Mouse (Mus musculus) gastrocnemius, postnatal 36 days (tissue): ENCODE results near the gene Magoh. TPM values are rescaled to one million over a fixed set of nuclear protein-coding genes. Genes with fewer than 3 reads are reported as not detected.

Experiments used
- DNase-seq, 2 experiments: peaks; one replicate each; pipeline ENCODE4 v3.0.0; 2022
- intact Hi-C: fragments of 180-260 bp; cut with DNase I; formaldehyde crosslinking; loops from one replicate; pipeline ENCODE4 v1.15.1; 2025
- long read RNA-seq, 2 experiments: library from polyadenylated mRNA; stranded (forward); transcript quantifications; one replicate each; pipeline ENCODE4 v2.0.0; 2021
- total RNA-seq, 2 experiments: library from RNA; stranded (reverse); gene quantifications; 2 replicates each; pipeline ENCODE4 v1.2.3; 2021

The Magoh gene
- total RNA-seq, result 10 to 100 TPM; 22.6 to 22.8 TPM
- long read RNA-seq, experiment 1, transcript Magoh-201 (5 exons, 692 nt), result major isoform, 15 of 16 reads
- long read RNA-seq, experiment 1, partial matches to known transcripts, result 0 of 16 reads
- long read RNA-seq, experiment 1, other reads (novel, unspliced or antisense), result 1 of 16 reads
- long read RNA-seq, experiment 2, transcript Magoh-201 (5 exons, 692 nt), result major isoform, 20 of 20 reads
- long read RNA-seq, experiment 2, partial matches to known transcripts, result 0 of 20 reads
- long read RNA-seq, experiment 2, other reads (novel, unspliced or antisense), result 0 of 20 reads

DNA sequence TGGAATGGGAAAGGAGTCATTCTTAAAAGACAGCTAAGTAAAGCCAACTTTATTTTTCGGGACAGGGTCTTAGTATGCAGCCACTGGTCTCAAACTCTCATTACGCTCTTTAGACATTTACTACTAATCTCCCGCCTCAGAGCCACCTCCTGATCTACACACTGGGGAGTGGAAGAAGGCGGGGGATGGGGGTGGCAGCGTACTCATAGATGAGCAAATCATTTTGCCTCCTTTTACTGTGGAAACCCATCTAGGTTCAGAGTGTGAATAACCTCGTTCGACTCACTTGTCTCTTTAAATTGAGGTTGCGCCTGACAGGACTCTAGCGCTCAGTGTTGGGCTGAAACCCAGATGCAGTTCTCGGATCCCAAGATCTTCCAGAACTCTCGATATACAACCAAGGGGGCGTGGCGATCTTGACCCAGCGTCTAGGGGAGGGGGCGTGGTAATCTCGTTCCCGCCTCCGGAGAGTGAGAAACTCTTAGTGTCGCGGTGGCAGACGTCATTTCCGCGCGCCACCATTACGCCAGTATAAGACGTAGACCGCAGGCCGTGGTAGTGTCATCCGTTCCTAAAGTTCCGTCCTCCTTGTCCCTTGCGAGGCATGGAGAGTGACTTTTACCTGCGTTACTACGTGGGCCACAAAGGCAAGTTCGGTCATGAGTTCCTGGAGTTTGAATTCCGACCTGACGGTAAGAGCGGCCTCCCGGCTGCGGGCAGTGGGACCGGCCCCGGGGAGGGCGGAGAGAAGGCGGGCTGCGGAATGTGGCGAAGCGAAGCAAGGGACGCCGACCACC is at the start of gene Magoh:
Magoh (plus strand) TSS at position 502 of the 797 bp plus-strand sequence.
- intact Hi-C loops, result no loop called here
- peak; percentile 93 to 95 for DNase-seq

DNA sequence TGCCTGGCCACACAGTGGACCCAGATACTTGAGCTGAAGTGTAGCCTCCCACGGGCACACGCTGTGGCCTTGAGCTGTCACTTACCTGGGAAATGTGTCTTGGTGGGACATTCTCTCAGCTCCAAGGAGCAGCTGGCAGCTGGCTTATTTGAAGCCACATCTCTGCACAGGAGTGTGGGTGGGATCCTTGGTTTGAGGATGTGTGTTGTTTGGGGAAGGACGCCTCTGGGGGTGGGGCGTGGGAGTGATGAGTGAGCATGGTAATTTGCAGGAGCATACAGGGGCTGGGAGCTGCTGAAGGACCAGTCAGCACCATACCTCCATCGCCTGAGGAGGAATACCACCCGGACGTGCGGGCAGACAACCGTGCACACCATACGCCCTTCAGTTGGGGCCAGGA is 49.4 kb upstream of the Magoh start:
- intact Hi-C loops, result no loop called here

DNA sequence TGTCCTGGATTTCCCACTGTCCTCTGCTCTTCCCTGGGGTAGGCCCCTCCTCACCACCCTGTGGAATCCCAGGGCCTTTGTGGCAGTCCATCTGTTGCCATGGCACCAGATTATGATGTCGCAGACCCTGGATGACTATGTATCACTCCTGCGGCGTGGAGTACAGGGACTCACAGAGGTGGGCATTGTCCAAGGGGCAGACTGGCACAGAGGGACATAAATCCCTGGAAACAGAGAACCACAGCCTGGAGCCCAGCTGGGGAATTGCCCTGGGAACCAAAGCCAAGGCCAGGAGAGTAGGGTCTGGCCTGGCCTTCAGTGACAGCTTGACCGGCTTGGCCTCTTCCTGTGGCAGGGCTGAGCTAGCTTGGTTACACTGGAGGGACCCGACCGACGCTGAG is 48.7 kb upstream of the Magoh start:
- DNase-seq, result no peak
- intact Hi-C loops, result no loop called here

More for the DNA sequence above, 49.4 kb upstream of the Magoh start:
- DNase-seq, result no peak

DNA sequence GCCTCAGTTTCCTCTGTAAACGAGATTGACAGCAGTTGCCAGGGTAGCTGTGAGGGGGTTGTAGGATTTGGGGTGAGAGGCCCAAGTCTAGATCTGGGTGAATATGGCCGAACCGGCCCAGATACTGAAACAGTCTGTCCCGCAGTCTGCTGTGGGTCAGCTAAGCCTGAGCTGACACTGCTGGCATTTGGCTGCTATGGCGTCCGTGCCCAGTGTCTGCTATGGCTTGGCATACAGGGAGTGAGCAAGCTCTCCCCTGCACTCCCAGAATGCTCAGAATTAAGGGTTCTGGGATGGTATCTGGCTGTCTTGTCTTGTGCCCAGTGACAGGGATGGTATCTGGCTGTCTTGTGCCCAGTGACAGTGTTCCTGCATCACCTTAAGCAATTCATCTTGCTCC is 47.9 kb upstream of the Magoh start:
- intact Hi-C loops, result no loop called here
- no peak for DNase-seq

DNA sequence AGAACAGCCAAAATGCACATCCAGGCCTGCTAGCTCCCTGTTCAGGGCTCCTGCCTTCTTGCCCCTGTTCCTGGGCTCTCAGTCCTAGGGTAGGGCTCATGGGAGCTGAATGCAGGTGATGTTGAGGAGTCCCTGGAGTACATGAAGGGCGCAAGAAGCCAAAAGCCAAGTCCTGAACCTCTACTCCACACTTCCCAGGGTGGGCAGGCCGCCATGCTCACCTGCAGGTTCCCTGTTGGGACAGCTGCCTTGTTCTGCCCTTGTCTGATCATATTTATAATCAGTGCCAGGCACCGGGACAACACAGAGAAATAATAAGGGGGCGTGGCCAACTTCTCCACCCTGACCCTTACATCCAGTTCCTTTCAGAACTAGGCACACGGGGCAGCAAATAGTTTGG is 46.0 kb upstream of the Magoh start:
- intact Hi-C loops, result no loop called here
- no peak for DNase-seq

DNA sequence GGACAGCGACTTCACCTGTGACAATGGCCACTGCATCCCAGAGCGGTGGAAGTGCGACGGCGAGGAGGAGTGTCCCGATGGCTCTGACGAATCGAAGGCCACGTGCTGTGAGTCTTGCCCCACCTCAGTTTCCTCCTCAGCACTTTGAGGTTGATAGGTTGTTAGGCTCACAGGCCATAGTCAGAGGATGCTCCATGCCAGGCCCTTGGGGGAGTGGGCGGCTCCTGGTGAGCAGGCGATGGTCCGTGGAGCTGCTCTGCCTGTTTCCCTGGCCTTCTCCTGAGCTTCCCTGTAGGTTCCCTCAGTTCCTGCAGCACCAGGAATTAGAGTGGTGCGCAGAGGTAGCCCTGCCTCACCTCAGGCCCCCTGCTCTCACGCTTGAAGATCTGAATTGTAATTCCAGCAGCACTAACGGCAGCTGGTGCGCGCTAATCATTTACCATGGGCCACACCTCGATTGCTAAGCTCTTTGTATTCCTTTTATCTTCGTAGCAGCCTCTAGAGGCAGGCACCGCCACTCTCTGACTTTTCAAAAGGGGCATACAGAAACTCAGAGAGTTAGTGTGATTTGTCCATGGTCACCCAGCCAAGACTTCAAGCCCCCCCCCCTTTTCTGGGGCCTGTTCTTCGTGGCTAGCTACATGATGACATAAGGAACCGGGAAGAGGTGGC is 44.8 kb upstream of the Magoh start:
- no peak for DNase-seq
- intact Hi-C loops, result no loop called here

DNA sequence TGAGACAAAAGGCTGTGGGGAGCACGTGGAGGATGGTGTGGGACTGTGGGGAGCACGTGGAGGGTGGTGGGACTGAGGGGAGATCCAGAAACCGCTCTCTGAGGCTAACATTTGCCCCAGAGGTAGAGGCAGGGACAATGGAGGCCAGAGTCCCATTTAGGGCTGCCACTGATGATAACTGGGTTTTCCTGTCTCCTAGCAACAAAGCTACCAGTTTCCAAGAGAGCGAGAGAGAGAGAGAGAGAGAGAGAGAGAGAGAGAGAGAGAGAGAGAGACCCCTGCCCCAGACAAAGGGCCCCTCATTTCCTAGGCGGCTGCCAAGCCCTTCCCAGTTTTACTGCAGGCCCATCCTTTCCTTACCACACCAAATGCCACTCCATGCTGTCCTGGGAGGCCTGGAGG is 44.0 kb upstream of the Magoh start:
- intact Hi-C loops, result no loop called here
- no peak for DNase-seq

DNA sequence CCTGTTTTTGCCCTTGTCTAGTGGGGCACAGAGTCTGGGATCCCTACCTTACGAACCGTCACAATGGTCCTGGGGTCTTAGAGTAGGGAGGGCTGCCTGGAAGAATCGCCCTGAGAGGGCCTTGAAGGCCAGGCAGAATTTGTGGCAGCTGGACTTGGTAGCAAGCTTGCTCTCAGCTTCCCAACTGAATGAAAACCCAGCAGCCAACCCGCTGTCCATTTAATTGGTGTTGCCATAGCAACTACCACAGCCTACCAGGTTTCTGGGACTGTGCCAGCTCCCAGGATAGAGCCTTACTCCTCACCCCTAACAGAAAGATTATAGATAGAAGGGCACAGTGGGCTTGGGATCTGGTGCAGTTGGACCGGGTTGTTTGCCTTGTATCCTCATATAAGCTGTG is 42.8 kb upstream of the Magoh start:
- DNase-seq, result no peak
- intact Hi-C loops, result no loop called here

DNA sequence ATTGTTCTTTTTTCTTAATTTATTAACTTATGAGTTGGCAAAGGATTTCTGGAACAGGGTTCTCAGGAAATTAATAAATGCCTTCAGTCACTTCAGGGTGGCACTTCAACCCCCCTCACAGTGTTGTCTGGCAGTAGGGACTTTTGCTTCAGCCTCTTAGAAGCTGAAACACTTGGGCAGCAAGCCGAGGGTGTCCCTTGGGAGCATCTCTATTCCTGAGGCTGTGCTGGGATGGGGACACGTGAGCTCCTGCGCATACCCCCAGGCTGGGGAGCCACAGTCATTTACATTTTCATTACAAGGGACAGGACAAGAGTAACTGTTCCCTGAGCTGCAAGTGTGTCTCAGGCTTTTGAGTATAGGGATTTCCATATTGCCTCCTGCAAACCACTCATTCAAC is 41.6 kb upstream of the Magoh start:
- intact Hi-C loops, result no loop called here
- DNase-seq, result no peak

DNA sequence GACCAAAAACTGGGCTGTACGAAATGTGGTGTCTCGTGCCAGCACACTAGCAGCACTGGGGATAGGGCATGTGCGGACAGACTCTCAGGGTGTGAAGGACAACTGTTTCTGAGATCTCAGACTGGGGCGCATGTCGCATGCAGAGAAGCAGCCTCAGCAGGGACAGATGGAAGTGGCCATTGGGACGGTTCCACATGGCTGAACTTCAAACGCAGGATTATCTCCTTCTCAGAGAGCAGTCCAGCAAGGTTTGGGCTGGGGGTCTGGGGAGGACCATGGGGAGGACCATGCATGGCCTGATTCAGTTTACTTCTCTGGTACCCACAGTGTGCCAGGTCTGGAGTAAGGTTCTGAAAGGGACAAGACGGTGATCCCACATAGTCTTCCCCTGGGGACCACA is 35.9 kb upstream of the Magoh start:
- no peak for DNase-seq
- intact Hi-C loops, result no loop called here

DNA sequence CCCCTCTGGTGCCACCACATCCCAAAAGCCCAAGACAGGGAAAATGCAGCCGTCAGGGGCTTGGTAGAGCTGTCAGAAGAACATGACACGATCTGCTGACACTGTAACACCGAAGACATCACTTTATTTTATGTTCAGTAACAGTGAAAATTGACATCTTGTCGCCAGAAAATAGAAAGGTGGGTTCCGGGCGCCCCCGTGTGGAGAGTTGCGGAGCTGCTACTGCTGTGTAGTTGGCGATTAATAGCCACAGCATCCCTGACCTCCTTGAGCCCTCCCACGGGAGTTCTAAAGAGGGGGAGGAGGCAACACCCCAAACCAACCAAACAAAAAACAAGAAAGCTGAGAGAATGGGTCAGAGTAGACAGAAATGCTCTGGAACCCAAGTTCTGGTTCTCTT is 34.6 kb upstream of the Magoh start:
- DNase-seq, result peak; percentile 66 to 67

DNA sequence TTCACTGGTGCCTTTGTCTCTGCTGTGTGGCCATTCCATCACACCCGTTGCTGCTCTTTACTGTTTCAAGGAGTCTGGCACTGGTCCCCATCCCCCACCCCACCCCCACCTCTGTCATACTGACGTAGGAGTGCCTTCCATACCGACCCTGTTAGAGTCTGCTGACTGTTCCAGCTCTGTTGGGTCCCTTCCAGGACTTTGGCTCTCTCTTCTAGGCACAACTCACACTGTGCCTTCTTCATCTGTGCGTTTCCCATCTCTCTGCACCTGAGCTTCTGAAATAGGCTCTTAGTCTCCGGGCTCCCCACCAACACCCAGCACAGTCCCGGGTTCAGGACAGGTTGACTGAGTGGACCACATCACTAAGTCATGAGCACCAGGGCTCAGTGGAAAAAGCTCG is 32.8 kb upstream of the Magoh start:
- intact Hi-C loops, result no loop called here
- no peak for DNase-seq

More for the DNA sequence above, 34.6 kb upstream of the Magoh start:
- intact Hi-C loops, result loop anchor here (1.0 kb wide), 1 partner anchor 107 kb away; no protein-coding TSS in a partner anchor

DNA sequence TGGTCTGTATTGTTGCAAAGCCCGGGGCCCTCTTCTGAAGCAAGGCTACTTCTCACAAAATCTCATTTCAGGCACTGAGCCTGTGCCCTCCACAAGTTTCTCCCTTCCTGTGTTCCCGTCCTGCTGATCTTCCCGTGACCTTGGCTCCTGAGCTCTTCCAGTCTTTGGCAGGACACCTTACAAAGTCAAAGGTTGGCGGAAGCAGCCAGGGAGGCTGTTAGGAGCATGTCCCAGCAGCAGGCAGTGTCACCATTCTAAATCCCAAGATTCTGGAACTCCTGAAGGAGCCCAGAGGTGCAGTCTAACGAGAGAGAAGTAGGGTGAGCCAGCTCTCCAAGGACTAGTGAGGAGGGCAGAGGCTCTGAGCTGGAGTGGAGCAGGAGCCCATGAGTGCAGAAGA is 31.0 kb upstream of the Magoh start:
- DNase-seq, result no peak
- intact Hi-C loops, result no loop called here

DNA sequence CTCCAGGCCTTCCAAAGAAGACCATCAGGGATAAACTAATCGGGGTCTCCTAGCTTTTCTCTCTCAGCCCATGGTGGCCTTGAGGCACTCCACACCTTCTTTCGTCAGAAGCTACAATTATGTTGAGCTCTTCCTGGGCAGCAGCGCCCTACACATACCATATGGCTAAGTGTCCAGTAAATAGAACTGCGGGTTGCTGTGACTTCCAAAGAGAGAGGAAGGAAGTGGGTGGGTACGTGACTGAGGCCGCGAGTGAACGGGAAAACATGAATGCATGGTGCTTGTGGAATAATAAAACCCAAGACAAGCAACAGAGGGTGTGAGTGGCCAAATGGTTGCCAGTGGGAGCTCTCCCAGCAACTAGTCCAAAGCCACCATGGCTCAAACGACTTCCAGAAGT is 29.9 kb upstream of the Magoh start:
- DNase-seq, result no peak
- intact Hi-C loops, result no loop called here

DNA sequence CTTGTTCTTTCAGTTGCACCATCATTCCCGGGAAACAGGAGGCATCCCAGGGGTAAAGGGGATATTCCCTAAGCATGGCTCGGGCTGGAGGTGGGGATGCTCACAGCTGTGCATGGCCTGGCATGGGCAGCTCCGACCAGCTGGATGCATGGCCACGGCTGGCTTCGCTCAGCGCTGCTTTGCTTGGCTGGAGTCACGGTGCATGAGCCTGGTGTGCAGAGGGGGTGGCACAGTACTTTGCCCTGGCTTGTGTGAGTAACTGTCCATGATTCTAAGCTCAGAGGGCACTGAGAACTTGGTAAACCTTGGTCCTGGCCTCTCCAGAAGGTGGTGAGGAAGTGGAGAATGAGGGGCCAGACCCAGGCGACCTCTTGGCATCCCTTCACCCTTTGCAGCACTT is 29.5 kb upstream of the Magoh start:
- intact Hi-C loops, result no loop called here
- no peak for DNase-seq

DNA sequence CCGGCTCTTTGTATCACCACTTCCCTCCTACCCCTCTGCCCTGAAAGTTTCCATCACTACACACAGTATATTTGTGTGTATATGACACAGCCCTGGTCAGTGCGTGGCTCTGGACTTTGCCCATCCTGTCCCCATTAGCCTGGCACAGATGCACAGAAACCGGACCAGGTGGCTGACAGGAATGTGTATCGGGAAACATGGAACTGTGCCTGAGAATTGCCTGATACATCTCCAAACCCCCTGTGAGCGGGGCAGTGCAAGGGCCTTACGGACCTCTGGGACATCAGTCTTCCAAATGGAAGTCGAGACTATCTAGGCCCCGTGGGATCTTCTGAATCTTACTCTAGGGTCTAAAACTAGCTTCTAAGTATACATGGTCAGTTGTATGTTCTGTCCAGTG is 26.2 kb upstream of the Magoh start:
- DNase-seq, result no peak
- intact Hi-C loops, result no loop called here

DNA sequence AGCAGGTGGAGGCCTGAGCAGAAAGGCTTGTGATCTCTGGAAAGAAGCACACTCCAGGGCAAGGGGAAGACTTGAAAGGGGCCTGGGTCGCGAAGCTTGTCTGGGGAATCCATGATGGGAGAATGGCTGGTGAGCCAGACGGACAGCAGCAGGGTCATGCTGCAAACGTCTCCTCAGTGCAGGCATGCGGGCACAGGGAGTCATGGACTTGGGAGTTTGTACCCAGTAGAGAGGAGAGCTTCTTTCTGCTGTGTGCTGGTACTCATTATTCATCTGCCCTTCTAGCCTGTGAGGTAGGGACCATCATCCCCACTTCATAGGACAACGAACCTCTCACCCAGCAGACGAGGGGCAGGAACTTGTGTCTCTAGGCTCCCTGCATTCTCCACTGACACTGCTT is 25.7 kb upstream of the Magoh start:
- DNase-seq, result no peak
- intact Hi-C loops, result no loop called here

DNA sequence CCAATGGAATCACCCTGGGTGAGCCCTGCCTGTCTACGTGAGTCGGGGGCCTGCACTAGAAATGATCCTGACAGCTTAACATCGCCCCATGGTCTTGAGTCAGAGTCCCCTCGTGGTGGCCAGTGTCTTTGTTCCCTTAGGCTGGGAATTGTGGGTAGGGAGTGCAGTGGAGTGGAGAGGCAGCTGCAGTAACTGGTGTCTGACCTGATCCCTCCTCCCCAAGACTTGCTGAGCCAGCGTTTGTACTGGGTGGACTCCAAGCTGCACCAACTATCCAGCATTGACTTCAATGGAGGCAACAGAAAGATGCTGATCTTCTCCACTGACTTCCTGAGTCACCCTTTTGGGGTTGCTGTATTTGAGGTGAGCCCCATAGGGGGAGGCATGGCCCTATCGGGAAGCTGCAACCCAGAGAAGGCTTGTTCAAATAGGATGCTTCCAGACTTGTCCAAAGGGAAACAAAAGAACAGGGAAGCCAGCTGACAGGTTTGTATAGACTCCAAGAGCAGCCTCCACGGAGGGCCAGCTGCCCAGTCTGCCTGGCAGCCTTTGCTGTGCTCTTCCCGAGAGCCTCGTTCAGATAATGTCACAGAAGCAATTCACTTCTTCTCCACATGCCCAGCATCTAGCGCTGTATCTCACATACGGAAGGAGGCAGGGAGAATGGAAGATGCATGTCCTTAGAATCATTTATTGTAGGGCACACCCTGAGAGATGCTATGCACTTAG is 22.4 kb upstream of the Magoh start:
- no peak for DNase-seq
- intact Hi-C loops, result no loop called here

DNA sequence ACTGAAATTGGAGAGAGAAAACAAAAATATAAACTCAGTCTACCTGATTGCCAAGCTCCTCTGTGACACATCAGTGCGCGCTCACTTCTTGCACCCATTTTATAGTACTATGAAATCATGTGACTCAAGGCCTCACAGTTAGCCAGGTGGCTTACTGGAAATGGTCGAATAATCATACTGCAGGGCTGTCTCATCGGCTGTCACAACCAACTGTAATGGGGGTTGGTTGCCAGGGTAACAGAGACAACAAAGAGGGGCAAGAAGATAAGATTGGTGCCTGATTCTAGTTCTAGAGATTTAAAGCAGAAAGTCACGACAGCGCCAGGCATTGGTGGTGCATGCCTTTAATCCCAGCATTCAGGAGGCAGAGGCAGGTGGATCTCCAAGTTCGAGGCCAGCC is 20.6 kb upstream of the Magoh start:
- no peak for DNase-seq
- intact Hi-C loops, result no loop called here

DNA sequence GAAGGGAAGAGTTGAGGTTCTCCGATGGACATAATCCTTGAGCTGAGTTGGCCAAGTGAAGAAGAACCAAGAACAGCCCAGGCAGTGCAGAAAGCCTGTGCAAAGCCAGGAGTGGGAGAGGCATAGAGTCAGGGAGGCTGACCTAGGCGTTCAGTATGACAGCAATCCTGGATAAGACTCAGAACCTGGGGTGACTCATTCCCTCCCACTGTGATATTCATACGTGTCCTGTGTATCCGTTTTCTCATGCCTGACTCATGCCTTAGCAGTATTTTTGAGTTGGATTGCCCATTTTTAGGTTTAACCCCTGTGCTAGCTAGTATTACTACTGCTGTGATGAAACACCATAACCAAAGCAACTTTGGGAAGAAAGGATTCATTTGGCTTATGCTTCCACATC is 14.7 kb upstream of the Magoh start:
- intact Hi-C loops, result no loop called here
- DNase-seq, result no peak

DNA sequence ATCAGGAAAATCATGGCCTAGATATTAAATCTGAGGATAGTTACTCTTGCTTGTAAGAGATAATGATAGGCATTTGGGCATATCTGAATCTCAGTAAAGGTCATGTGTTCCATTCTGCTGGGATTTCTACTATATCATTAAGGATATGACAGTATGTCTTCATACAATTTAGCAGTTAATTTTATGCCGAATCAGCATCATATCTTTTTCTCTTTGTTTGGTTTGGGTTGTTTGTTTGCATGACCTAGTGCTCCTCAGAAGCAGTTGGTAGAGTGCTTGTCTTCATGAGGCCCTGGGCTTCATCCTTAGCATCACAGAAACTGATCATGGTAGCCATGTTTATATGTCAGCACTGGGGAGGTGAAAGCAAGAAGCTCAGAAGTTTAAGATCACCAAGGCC is 2.1 kb downstream of the Magoh start:
- no peak for DNase-seq

More for the DNA sequence above, 2.1 kb downstream of the Magoh start:
- intact Hi-C loops, result no loop called here
